Mouse (Mus musculus): ENCODE data around the gene Ripply2. TPM values are rescaled to one million over a fixed set of nuclear protein-coding genes. Genes with fewer than 3 reads are reported as not detected.

Ripply2 gene
- polyA plus RNA-seq, 1 experiment, result not detected

- no peaks in the 10 kb centered on the region for H3K4me1 ChIP-seq (ENCODE audit: control insufficient read depth, insufficient read depth, low read length)
- no peak overlapping the region for H3K4me3 ChIP-seq (replicated peaks; ENCODE audit: extremely low read depth, low read depth, low read length)
- no peak for TF ChIP-seq CTCF (IDR thresholded peaks at IDR 0.05; ENCODE audit: insufficient read depth, low read length)
- TF ChIP-seq POLR2A (IDR thresholded peaks at IDR 0.05; ENCODE audit: borderline replicate concordance, extremely low read depth, low read depth, low read length), result no peak
- 4% methylated on average over 10 of the region's 10 CpGs for WGBS
- DNase-seq, result no peak
Observed at GRCm38 (mm10) chr9:87015938-87016294, 579 bp downstream of the Ripply2 start.

GRCm38 (mm10) chr9:87021778-87022523 is 6.6 kb downstream of the Ripply2 start, which contains the start of gene Cyb5r4:
Cyb5r4 (plus strand) TSS chr9:87022014.
- Histone ChIP-seq H3K4me3 (replicated peaks; ENCODE audit: extremely low read depth, low read depth, low read length) (peak within 1 kb of the TSS; percentile 75), H3K4me1 (ENCODE audit: control insufficient read depth, insufficient read depth, low read length) (peaks cover 5% of the 10 kb centered on the region)
- peak; percentile 96 for DNase-seq
- peak; percentile 58; the same call in 1 of the 2 replicates for TF ChIP-seq POLR2A (IDR thresholded peaks at IDR 0.05; ENCODE audit: borderline replicate concordance, extremely low read depth, low read depth, low read length)
- TF ChIP-seq CTCF (IDR thresholded peaks at IDR 0.05; ENCODE audit: insufficient read depth, low read length), result no peak
- under 1% methylated on average over 52 of the region's 52 CpGs for WGBS

GRCm38 (mm10) chr9:87025764-87026163 is 10.4 kb downstream of the Ripply2 start:
- TF ChIP-seq CTCF (IDR thresholded peaks at IDR 0.05; ENCODE audit: insufficient read depth, low read length), result no peak
- no peak for TF ChIP-seq POLR2A (IDR thresholded peaks at IDR 0.05; ENCODE audit: borderline replicate concordance, extremely low read depth, low read depth, low read length)
- H3K4me3 ChIP-seq (replicated peaks; ENCODE audit: extremely low read depth, low read depth, low read length), result no peak overlapping the region
- H3K4me1 ChIP-seq (ENCODE audit: control insufficient read depth, insufficient read depth, low read length), result peaks cover 5% of the 10 kb centered on the region
- DNase-seq, result no peak
- WGBS, result 60% methylated on average over 6 of the region's 6 CpGs

- WGBS, result 46% methylated on average over 8 of the region's 8 CpGs
- DNase-seq, result peak; percentile 36
- TF ChIP-seq CTCF (IDR thresholded peaks at IDR 0.05; ENCODE audit: insufficient read depth, low read length) (peak; percentile 55; the same call in 1 of the 2 replicates), POLR2A (IDR thresholded peaks at IDR 0.05; ENCODE audit: borderline replicate concordance, extremely low read depth, low read depth, low read length) (no peak)
Observed at GRCm38 (mm10) chr9:87027423-87028084, 12.2 kb downstream of the Ripply2 start.

GRCm38 (mm10) chr9:87032196-87032595 is 16.9 kb downstream of the Ripply2 start:
- Histone ChIP-seq H3K4me1 (ENCODE audit: control insufficient read depth, insufficient read depth, low read length) (no peaks in the 10 kb centered on the region), H3K4me3 (replicated peaks; ENCODE audit: extremely low read depth, low read depth, low read length) (no peak overlapping the region)
- DNase-seq, result no peak
- TF ChIP-seq CTCF (IDR thresholded peaks at IDR 0.05; ENCODE audit: insufficient read depth, low read length), result no peak
- no peak for TF ChIP-seq POLR2A (IDR thresholded peaks at IDR 0.05; ENCODE audit: borderline replicate concordance, extremely low read depth, low read depth, low read length)
- 84% methylated on average over 4 of the region's 4 CpGs for WGBS

More at GRCm38 (mm10) chr9:87027423-87028084, 12.2 kb downstream of the Ripply2 start:
- Histone ChIP-seq H3K4me1 (ENCODE audit: control insufficient read depth, insufficient read depth, low read length) (peaks cover 5% of the 10 kb centered on the region), H3K4me3 (replicated peaks; ENCODE audit: extremely low read depth, low read depth, low read length) (no peak overlapping the region)

- TF ChIP-seq CTCF (IDR thresholded peaks at IDR 0.05; ENCODE audit: insufficient read depth, low read length) (no peak), POLR2A (IDR thresholded peaks at IDR 0.05; ENCODE audit: borderline replicate concordance, extremely low read depth, low read depth, low read length) (no peak)
- 63% methylated on average over 2 of the region's 2 CpGs for WGBS
- DNase-seq, result no peak
Observed at GRCm38 (mm10) chr9:87034831-87035580, 19.7 kb downstream of the Ripply2 start.

GRCm38 (mm10) chr9:87049425-87049824 is 34.1 kb downstream of the Ripply2 start:
- TF ChIP-seq CTCF (IDR thresholded peaks at IDR 0.05; ENCODE audit: insufficient read depth, low read length), result no peak
- TF ChIP-seq POLR2A (IDR thresholded peaks at IDR 0.05; ENCODE audit: borderline replicate concordance, extremely low read depth, low read depth, low read length), result no peak
- WGBS, result 80% methylated on average over 4 of the region's 4 CpGs
- Histone ChIP-seq H3K4me1 (ENCODE audit: control insufficient read depth, insufficient read depth, low read length) (no peaks in the 10 kb centered on the region), H3K4me3 (replicated peaks; ENCODE audit: extremely low read depth, low read depth, low read length) (no peak overlapping the region)
- no peak for DNase-seq

More at GRCm38 (mm10) chr9:87034831-87035580, 19.7 kb downstream of the Ripply2 start:
- no peak overlapping the region for H3K4me3 ChIP-seq (replicated peaks; ENCODE audit: extremely low read depth, low read depth, low read length)
- no peaks in the 10 kb centered on the region for H3K4me1 ChIP-seq (ENCODE audit: control insufficient read depth, insufficient read depth, low read length)

GRCm38 (mm10) chr9:87055547-87056235 is 40.4 kb downstream of the Ripply2 start:
- DNase-seq, result no peak
- no peaks in the 10 kb centered on the region for H3K4me1 ChIP-seq (ENCODE audit: control insufficient read depth, insufficient read depth, low read length)
- 92% methylated on average over 11 of the region's 11 CpGs for WGBS
- TF ChIP-seq POLR2A (IDR thresholded peaks at IDR 0.05; ENCODE audit: borderline replicate concordance, extremely low read depth, low read depth, low read length) (no peak), CTCF (IDR thresholded peaks at IDR 0.05; ENCODE audit: insufficient read depth, low read length) (no peak)
- no peak overlapping the region for H3K4me3 ChIP-seq (replicated peaks; ENCODE audit: extremely low read depth, low read depth, low read length)

- WGBS, result 82% methylated on average over 5 of the region's 5 CpGs
- no peak for DNase-seq
- Histone ChIP-seq H3K4me1 (ENCODE audit: control insufficient read depth, insufficient read depth, low read length) (no peaks in the 10 kb centered on the region), H3K4me3 (replicated peaks; ENCODE audit: extremely low read depth, low read depth, low read length) (no peak overlapping the region)
- no peak for TF ChIP-seq CTCF (IDR thresholded peaks at IDR 0.05; ENCODE audit: insufficient read depth, low read length)
- TF ChIP-seq POLR2A (IDR thresholded peaks at IDR 0.05; ENCODE audit: borderline replicate concordance, extremely low read depth, low read depth, low read length), result no peak
Observed at GRCm38 (mm10) chr9:87062337-87062736, 47.0 kb downstream of the Ripply2 start.

All from lung, adult 2 months (tissue).